Mouse (Mus musculus): ENCODE measurements around the gene Setdb2.
"Not testable (repeated sequence)": the region's sequence is repeated elsewhere in the genome, so short reads cannot be mapped to it uniquely, and the experiment has no call there.

Setdb2 gene

GRCm38 (mm10) chr14:59440558-59441471 lies at the start of gene Setdb2, which contains the start of gene Cab39l:
Setdb2 (minus strand) TSS chr14:59440884.
Cab39l (plus strand) TSS chr14:59440972.
- DNase-seq, result peak; percentile 96

DNA sequence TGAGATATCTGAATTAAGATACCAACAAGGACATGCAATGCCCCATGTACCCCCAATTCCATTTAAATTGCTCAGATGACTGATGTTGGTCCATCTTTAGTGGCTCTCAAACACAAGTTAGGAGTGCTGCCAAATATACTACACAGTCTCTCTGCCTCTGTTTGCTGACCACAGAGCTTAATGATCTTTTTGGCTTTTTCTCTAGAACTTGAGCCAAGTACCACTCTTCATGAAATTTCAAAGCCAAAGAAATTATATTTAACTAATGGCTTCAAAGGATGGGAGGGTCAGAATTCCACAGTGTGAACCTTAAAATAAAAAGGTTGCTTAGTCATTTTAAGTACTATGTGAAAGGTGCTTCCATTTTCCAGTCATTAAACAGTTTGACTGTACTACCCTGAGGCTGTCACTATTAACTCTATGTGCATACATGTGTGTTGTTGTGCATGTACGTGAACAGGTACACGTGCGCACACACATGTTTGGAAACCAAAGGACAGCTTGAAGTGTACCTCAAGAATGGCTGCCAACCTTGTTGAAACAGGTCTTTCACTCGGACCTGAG lies 44.6 kb upstream of the Setdb2 start:
- no peak for DNase-seq

GRCm38 (mm10) chr14:59478699-59479098 lies 38.0 kb upstream of the Setdb2 start:
- DNase-seq, result peak; percentile 19

- DNase-seq, result peak; percentile 38
Observed at GRCm38 (mm10) chr14:59470781-59471180, 30.1 kb upstream of the Setdb2 start.

DNA sequence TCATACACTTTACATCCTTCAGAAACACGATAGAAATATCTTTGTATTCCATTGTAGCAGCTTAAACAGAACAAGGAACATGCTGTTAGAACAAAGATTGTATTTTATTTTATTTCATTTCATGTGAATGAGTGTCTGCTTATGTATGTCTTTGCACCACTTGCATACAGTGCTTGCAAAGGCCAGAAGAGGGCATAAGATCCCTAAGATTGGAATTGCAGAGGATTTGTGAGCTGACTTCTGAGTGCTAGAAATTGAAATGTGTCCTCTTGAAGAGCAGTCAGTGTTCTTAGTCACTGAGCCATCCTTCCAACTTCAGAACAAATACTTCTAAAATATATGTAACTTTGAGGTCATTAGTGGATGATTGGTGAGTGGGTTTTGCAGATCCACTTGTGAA lies 27.1 kb upstream of the Setdb2 start:
- peak; percentile 35 for DNase-seq

DNA sequence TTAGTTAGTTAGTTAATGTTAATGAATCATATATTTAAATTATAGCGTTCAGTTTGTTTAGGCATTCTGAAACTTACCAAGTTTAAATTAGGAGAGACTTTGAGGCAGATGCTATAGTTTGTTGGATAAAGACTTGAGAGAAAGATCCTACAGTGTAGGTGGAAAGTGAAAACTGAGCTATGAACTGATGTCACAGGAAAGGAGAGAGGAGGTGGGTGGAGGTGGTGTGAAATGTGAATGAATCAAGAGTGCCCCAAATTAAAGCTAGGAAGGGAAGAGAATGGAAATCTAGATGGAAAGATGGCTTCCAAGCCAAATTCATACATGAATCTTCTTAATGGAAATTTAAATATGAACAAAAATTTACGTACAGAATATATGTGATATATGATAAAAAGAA lies 25.8 kb upstream of the Setdb2 start:
- no peak for DNase-seq

DNA sequence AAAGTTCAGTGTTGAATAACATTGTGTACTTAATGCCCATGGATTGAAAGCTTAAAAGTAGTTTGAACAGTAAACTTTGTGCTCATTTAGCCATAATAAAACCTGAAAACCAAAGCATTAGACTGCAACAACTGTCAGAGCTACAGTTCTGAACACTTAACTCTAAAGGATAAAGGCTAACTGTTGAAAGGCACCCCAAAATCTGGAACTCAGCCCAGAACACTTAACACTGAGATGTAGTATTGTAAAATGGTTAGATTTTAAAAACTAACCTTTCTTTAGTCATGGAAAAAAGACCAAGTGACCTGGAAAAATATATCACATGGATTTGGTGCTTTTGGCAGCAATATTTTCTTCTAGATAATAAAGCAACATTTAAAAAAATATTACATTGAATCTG lies 7.3 kb upstream of the Setdb2 start:
- DNase-seq, result peak; percentile 22

- no peak for DNase-seq
Observed at GRCm38 (mm10) chr14:59445421-59445820, 4.7 kb upstream of the Setdb2 start.

DNA sequence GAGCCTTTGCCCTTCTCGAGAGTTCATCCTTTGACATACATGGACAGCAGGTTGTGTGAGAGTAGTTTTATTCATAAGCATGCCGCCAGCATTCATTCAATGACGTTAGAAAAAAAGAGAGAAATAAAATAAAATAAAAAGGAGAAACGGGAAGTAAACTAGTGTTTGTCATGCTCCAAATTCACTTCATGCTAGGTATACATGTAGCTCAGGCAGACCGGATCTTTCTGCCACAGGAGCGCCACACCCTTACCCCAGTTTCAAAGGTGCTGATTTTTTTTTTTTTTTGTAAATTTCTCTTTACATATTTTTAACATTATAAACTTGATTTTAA lies 755 bp upstream of the Setdb2 start:
- DNase-seq, result no peak

DNA sequence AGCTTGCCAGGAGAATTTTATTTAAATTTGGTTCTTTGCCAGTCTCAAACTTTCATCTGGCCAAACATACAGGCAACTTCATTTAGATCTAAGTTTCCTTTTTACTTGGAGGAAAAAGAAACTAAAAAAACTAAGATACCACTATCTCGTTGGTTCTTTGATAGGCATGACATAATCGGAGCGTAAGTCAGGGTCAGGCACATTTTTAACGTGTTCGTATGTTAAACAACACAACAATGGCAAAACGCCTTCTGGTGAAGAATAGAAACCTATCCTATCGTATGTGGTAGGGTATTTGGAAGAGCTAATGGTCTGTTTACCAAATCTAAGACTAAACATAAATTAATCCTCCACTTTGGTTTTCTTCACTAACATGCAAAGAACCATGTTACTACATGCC lies 645 bp downstream of the Setdb2 start:
- no peak for DNase-seq

DNA sequence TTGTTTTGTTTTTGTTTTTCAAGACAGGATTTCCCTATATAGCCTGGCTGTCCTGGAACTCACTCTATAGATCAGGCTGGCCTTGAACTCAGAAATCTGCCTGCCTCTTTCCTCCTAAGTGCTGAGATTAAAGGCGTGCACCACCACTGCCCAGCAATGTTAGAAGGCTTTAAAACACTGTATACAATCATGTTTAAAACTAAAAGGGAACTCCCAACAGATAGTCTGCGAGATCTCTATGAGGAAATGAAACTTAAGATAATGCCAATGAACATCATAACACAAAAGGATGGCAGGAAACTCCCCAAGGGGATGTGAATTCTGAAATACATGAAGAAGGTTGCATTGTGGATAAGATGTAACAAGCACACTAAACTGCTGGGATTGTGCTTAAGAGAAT lies 2.2 kb downstream of the Setdb2 start:
- no peak for DNase-seq

DNA sequence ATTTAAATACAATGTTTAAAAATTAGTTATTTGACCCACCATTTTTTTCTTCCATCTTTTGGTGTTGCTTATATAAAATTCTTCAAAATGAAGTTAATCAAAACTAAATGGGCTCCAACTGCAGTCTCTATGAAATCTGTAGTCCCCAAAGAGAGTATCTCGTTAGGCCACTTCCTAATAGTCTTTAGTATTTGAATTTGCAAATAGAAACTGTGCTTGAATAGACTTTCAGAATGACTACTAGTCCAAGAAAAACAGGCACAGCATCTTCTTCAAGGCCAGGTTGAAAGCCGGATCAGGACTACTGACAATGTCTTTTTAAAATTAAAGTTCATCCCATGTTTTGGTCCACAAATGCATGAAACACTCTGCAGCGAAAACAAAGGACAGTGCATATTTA lies 3.3 kb downstream of the Setdb2 start:
- no peak for DNase-seq

GRCm38 (mm10) chr14:59435206-59435605 lies 5.5 kb downstream of the Setdb2 start:
- no peak for DNase-seq

GRCm38 (mm10) chr14:59433902-59434301 lies 6.8 kb downstream of the Setdb2 start:
- no peak for DNase-seq

DNA sequence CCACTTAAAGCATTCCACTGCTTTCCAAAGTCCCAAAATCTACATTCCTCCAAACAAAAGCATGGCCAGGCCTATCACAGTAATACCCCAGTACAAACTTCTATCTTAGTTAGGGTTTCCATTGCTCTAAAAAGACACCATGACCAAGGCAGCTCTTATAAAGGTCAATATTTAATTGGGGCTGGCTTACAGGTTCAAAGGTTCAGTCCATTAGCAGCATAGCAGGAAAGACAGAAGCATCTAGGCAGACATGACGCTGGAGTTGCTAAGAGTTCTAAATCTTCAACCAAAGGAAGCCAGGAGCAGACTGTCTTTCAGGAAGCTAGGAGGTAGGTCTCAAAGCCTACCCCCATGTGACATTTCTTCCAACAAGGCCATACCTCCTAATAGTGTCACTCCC lies 10.1 kb downstream of the Setdb2 start:
- no peak for DNase-seq

DNA sequence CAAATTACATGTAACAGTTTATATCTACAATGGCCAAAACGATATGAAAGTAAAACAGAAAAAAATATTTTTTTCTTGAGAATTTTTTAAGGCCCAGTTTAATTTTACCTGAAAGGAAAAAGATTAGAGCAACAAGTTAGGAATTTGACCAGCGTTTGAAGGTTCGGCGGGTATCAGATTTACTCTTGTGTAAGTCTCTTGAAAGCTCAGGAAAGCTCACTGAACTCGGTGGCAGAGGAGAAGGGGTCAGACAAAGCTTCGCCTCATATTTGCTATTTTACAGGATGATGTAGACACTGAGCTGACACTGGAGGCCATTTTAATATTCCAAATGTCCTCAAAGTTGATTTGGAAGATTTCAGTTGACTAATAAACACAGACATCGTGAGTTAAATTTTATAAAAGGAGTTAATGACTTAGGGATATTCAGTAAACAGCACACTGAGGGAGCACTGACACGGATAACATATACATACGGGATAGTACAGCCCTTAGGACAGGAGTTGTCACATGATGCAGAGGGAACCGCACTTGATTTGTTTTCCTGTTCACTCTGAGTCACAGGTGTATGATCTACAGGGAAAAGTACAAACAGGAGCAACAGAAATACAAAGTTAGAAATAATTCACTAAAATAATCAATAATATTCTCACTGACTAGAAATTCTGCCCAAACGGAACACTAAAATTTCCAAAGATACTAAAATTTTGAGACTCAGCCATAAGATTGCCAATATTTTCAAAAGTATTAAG lies 17.6 kb downstream of the Setdb2 start:
- DNase-seq, result no peak

DNA sequence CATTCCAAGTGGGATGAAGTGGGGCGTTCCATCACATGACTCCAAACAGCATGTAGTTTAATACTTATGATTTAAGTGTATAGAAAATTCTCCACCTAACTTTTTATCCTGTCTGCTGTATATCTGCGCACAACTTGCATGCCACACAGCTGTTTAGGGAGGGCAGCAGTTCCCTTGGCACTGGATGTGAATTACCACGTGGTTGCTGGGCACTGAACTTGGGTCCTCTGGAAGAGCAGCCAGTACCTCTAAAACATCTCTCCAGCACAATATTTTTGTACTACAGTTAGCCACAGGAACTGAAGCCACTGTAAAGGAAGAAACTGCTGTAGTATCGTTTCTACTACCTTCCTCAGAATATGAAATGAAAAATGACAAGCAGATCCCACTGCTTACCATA lies 22.5 kb downstream of the Setdb2 start:
- no peak for DNase-seq

DNA sequence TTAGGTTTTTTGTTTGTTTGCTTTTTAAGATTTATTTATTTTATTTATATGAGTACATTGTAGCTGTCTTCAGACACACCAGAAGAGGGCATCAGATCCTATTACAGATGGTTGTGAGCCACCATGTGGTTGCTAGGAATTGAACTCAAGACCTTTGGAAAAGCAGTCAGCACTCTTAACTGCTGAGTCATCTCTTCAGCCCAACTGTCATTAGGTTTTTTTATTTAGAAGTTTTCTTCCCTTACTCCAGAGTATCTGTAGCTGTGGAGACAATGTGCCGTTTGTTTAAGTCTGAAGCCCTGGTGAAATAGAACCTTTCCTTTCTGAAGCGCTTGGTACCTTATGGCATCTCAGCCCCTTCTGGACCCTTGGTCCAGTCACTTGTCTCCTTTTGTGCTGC lies 25.7 kb downstream of the Setdb2 start:
- DNase-seq, result not testable (repeated sequence)

DNA sequence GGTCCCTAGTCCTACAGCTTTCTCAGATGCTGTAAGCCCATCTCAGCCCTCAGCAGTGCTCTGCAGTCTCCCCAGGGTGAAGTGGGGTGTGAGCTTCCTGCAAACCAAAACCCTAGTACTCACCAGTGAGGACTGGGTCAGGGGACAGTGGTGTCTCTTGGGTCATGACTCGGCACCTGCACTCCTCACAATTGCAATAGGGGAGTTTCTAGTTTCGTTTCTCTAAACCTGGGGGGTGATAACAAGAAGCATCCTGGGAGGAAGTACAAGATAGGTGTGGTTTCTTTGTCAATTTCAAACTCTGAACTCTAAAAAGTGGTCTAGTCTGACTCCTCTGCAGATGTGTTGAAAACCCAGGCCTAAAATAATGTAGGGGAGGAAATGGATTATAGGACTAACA lies 43.7 kb downstream of the Setdb2 start:
- DNase-seq, result peak; percentile 3

- DNase-seq, result no peak
Observed at GRCm38 (mm10) chr14:59395281-59395680, 45.4 kb downstream of the Setdb2 start, which contains the start of gene Phf11c. Phf11c (minus strand) TSS chr14:59395381.

GRCm38 (mm10) chr14:59390181-59390580 lies 50.5 kb downstream of the Setdb2 start:
- peak; percentile 41 for DNase-seq

DNA sequence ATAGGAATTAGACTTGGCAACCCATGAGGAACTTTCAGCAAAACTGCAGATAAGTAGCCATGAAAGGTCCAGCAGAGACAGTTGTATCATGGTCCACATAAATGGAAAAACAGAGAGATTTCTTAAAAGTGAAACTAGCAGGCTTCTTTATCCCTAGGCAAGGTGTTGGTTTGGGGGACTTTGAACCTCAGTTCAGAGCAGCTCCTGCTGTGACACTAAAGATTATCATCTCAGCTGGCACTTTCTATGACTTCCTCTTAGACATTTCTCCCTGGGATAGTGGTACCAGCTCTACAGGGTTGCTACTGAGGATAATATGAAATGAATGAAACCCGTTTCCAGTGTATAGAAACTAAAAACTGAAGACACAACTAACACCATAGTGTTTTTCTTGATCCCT lies 51.2 kb downstream of the Setdb2 start:
- DNase-seq, result no peak

DNA sequence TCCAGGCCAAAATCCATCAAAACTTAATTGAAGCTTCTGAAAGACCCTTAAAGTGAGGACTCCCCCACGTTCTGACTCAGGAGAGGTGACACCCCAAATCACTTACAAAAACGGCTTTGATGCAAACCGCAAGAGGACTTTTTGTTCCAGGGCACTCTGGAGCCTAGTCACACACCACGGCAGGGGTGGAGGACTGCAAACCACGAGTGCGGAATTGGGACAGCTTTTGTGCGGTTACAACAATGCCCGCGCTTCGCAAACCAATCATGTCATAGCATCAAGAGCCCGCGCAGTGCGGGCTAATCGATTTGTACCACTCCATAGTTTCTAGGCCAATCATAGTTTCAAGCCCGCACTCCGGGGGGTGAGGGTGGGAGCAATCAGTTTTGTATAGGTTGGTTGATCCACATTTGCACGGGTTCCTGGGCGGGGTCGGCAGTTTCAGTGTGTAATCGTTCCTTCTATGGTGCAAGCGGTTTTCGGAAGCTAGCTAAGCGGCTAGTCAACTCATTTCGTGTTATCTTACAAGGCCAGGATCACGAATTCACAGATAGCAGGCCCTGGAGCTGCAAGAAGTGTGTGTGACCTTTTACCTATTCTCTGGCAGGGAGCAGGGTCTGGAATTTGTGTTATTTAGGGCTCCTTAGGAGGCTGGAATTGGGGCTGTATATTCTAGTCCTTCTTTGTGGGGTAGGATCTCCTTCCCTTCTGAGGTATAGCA lies 70.2 kb downstream of the Setdb2 start:
- DNase-seq, result no peak

Measured in lung, postnatal 10 days (tissue).